In genomic region chr5:113358833-113359232, GRCm38 (mm10) we compare ENCODE assay signal across 16 mouse cellular contexts. TPM values are rescaled to one million over a fixed set of nuclear protein-coding genes. Genes with fewer than 3 reads are reported as not detected.
DNase-seq lines count a peak whose midpoint lies in the region; ATAC-seq and TF ChIP-seq lines count a peak whose summit lies in the region.
"Had no signal": no experiment of that assay in that cellular context is flagged by ENCODE, and none has a peak within 500 bp of the region (broad histone marks: within the 10 kb centered on the region; RNA-seq: fewer than 3 reads in every experiment).

No protein-coding gene starts in this region.

- no peak overlapping the region for H3K4me2 ChIP-seq in hindbrain, embryonic 16.5 days (ENCODE audit: low read length)
- H3K4me2 ChIP-seq in kidney, embryonic 16.5 days (replicated peaks; ENCODE audit: low read depth, low read length), result peak overlapping the region; percentile 21; the same call in 1 of the 2 replicates
- H3K4me2 ChIP-seq: liver, embryonic 15.5 days; midbrain, embryonic 11.5 days had no signal

- no peak overlapping the region for H3K4me3 ChIP-seq in hindbrain, embryonic 10.5 days
- H3K4me3 ChIP-seq in hindbrain, embryonic 16.5 days (ENCODE audit: low read length), result no peak overlapping the region
- H3K4me3 ChIP-seq in ES-Bruce4 (ENCODE audit: low read depth, low read length) (peak overlapping the region; percentile 26; the same call in 1 of the 2 replicates), ES-E14 (ENCODE audit: insufficient read depth in 1 of 2, low read depth in 1 of 2, low read length in 2 of 2, poor library complexity in 1 of 2, severe bottlenecking in 1 of 2) (peak overlapping the region; percentile 9 to 29; a peak in 2 of 4 replicates)
- no peak overlapping the region for H3K4me3 ChIP-seq in kidney, embryonic 16.5 days (ENCODE audit: low read length)
- H3K4me3 ChIP-seq: forebrain, embryonic 10.5 days; liver, embryonic 15.5 days had no signal

- TF ChIP-seq CTCF in ES-Bruce4 (IDR thresholded peaks at IDR 0.05; ENCODE audit: low read depth, low read length), result no peak

- H3K9me3 ChIP-seq in hindbrain, embryonic 10.5 days, result no peaks in the 10 kb centered on the region
- H3K9me3 ChIP-seq in hindbrain, embryonic 16.5 days (ENCODE audit: control insufficient read depth, low read length), result no peaks in the 10 kb centered on the region
- no peaks in the 10 kb centered on the region for H3K9me3 ChIP-seq in ES-Bruce4 (replicated peaks; ENCODE audit: control insufficient read depth, insufficient read depth, low read length, poor library complexity, severe bottlenecking)
- no peaks in the 10 kb centered on the region for H3K9me3 ChIP-seq in ES-E14 (ENCODE audit: control insufficient read depth, insufficient read depth, low read depth, low read length)
- no peaks in the 10 kb centered on the region for H3K9me3 ChIP-seq in kidney, embryonic 16.5 days (ENCODE audit: low read length)
- H3K9me3 ChIP-seq: forebrain, embryonic 10.5 days; liver, embryonic 15.5 days had no signal

- WGBS in hindbrain, embryonic 10.5 days, result 5% methylated on average over 11 of the region's 11 CpGs
- 7% methylated on average over 11 of the region's 11 CpGs for WGBS in hindbrain, embryonic 16.5 days
- WGBS in kidney, embryonic 16.5 days, result 3% methylated on average over 11 of the region's 11 CpGs

- no peaks in the 10 kb centered on the region for H3K36me3 ChIP-seq in hindbrain, embryonic 10.5 days
- H3K36me3 ChIP-seq in hindbrain, embryonic 16.5 days (ENCODE audit: control insufficient read depth, insufficient read depth, low read length), result no peaks in the 10 kb centered on the region
- H3K36me3 ChIP-seq in ES-Bruce4 (ENCODE audit: control insufficient read depth, insufficient read depth, low read length, poor library complexity, severe bottlenecking) (no peaks in the 10 kb centered on the region), ES-E14 (ENCODE audit: control insufficient read depth, insufficient read depth, low read length, poor library complexity, severe bottlenecking) (no peaks in the 10 kb centered on the region)
- H3K36me3 ChIP-seq in kidney, embryonic 16.5 days (ENCODE audit: insufficient read depth, low read length), result no peaks in the 10 kb centered on the region
- H3K36me3 ChIP-seq: forebrain, embryonic 10.5 days; liver, embryonic 15.5 days had no signal

- no peak for TF ChIP-seq POLR2A in ES-Bruce4 (IDR thresholded peaks at IDR 0.05; ENCODE audit: insufficient read depth, low read length)

- H3K27me3 ChIP-seq in hindbrain, embryonic 10.5 days (ENCODE audit: insufficient read depth, poor library complexity, severe bottlenecking), result peaks cover 60% of the 10 kb centered on the region
- H3K27me3 ChIP-seq in hindbrain, embryonic 16.5 days (replicated peaks; ENCODE audit: control insufficient read depth, insufficient read depth, low read length), result peaks cover 5% of the 10 kb centered on the region
- H3K27me3 ChIP-seq in ES-Bruce4 (ENCODE audit: control insufficient read depth, insufficient read depth, low read length, poor library complexity, severe bottlenecking), result no peaks in the 10 kb centered on the region
- H3K27me3 ChIP-seq in kidney, embryonic 16.5 days (ENCODE audit: insufficient read depth, low read length), result no peaks in the 10 kb centered on the region

- peak; percentile 99 for TF ChIP-seq EP300 in ES-Bruce4 (IDR thresholded peaks at IDR 0.05; ENCODE audit: insufficient read depth, low read depth, low read length)

- 0 out of 2 replicates have a peak overlapping the region, but pooled peaks have one; percentile 40 for H3K27ac ChIP-seq in hindbrain, embryonic 10.5 days
- no peak overlapping the region for H3K27ac ChIP-seq in hindbrain, embryonic 16.5 days (ENCODE audit: low read depth, low read length)
- H3K27ac ChIP-seq in ES-Bruce4 (ENCODE audit: insufficient read depth, low read length) (peak overlapping the region; percentile 36), ES-E14 (ENCODE audit: insufficient read depth, low read depth, low read length, poor library complexity, severe bottlenecking) (no peak overlapping the region; the same call in 1 of the 2 replicates)
- H3K27ac ChIP-seq in kidney, embryonic 16.5 days (ENCODE audit: low read length), result peak overlapping the region; percentile 36
- H3K27ac ChIP-seq: forebrain, embryonic 10.5 days; liver, embryonic 15.5 days had no signal

- H3K9ac ChIP-seq in hindbrain, embryonic 16.5 days (ENCODE audit: low read depth, low read length), result no peak overlapping the region
- H3K9ac ChIP-seq in ES-Bruce4 (ENCODE audit: low read depth, poor library complexity, severe bottlenecking) (no peak overlapping the region), ES-E14 (ENCODE audit: insufficient read depth, low read depth, low read length, poor library complexity, severe bottlenecking) (no peak overlapping the region)
- no peak overlapping the region for H3K9ac ChIP-seq in kidney, embryonic 16.5 days (replicated peaks; ENCODE audit: low read length)
- H3K9ac ChIP-seq: liver, embryonic 15.5 days had no signal

- peaks cover 32% of the 10 kb centered on the region for H3K4me1 ChIP-seq in hindbrain, embryonic 10.5 days (replicated peaks)
- H3K4me1 ChIP-seq in hindbrain, embryonic 16.5 days (ENCODE audit: control insufficient read depth, insufficient read depth, low read depth, low read length), result no peaks in the 10 kb centered on the region; the same call in 1 of the 2 replicates
- H3K4me1 ChIP-seq in ES-Bruce4 (ENCODE audit: control insufficient read depth, insufficient read depth, low read length) (peaks cover 2% of the 10 kb centered on the region), ES-E14 (ENCODE audit: control insufficient read depth in 2 of 2, insufficient read depth in 2 of 2, low read length in 2 of 2, poor library complexity in 1 of 2) (peaks cover 17 to 34% of the 10 kb centered on the region in 2 experiments; a peak in 3 of 4 replicates)
- H3K4me1 ChIP-seq in kidney, embryonic 16.5 days (ENCODE audit: insufficient read depth, low read length), result peaks cover 25% of the 10 kb centered on the region
- H3K4me1 ChIP-seq: liver, embryonic 15.5 days had no signal

- DNase-seq in hindbrain, embryonic 10.5 days (ENCODE audit: low spot score), result no peak
- DNase-seq in ES-E14 (ENCODE audit: low read depth, low spot score), result no peak
- no peak for DNase-seq in urinary bladder, adult 18-20 months (ENCODE audit: low spot score in 2 of 2)
- DNase-seq: gastrocnemius, postnatal 10 days; retina, postnatal 1 day; thymus, adult 2 months had no signal

- no peak for ATAC-seq in hindbrain, embryonic 16.5 days
- peak; percentile 78 for ATAC-seq in kidney, embryonic 16.5 days (ENCODE audit: low FRiP score, low TSS enrichment)
- ATAC-seq in erythroid progenitor cell, adult 5-6 weeks (replicated peaks; ENCODE audit: low FRiP score, poor library complexity, severe bottlenecking), result no peak

- in situ Hi-C loops in ES-E14 (cut with MboI; ENCODE audit: low sequenced_read_pairs in 2 of 2, unreplicated experiment in 2 of 2), result no loop called here

TF ChIP-seq in ES-E14, 5 proteins besides CTCF, POLR2A, EP300 and RAD21:
- TF ChIP-seq CHD2 (IDR thresholded peaks at IDR 0.05; ENCODE audit: low read depth, low read length) (no peak), HCFC1 (IDR thresholded peaks at IDR 0.05; ENCODE audit: borderline replicate concordance, insufficient read depth, low read length) (no peak), ZC3H11A (IDR thresholded peaks at IDR 0.05; ENCODE audit: borderline replicate concordance, low read depth, low read length) (no peak), ZNF384 (IDR thresholded peaks at IDR 0.05; ENCODE audit: low read depth, low read length) (no peak), MAFK (IDR thresholded peaks at IDR 0.05; ENCODE audit: insufficient read depth, low read depth, low read length) (no peak)

RNA-seq across cellular contexts. Expression of gene Aym1, which starts 1.7 kb away (rescaled TPM):
- polyA plus RNA-seq in hindbrain, embryonic 10.5 days (2016; fragmentation: Nextera tagmentation; extraction: Ambion mirVana), result not detected in 2 replicates
- polyA plus RNA-seq in hindbrain, embryonic 16.5 days (2015; fragmentation: Nextera tagmentation; extraction: Ambion mirVana), result not detected in 2 replicates
- not detected in 2 replicates for polyA plus RNA-seq in ES-Bruce4 (2011; ENCODE audit: insufficient read depth, insufficient read length, low read depth, missing spikeins)
- total RNA-seq in ES-E14 (2012; rRNA removed), result 1.3 TPM in 1 of 2 replicates, not detected in the other
- polyA plus RNA-seq in kidney, embryonic 16.5 days (2015; fragmentation: Nextera tagmentation; extraction: Ambion mirVana), result not detected in 2 replicates
- not detected in 2 replicates for total RNA-seq in erythroid progenitor cell, adult 5-6 weeks (2015; ENCODE audit: low replicate concordance)
- total RNA-seq in erythroid progenitor cell, adult 5-6 weeks (2017; ENCODE audit: low replicate concordance), result not detected in 2 replicates
- total RNA-seq: common myeloid progenitor, adult 5-6 weeks; gastrocnemius, postnatal 10 days; heart, postnatal 14 days; left cerebral cortex, postnatal 14 days had no signal
- polyA plus RNA-seq: forebrain, embryonic 10.5 days; liver, embryonic 15.5 days; midbrain, embryonic 11.5 days; thymus, adult 2 months had no signal

RNA-seq across cellular contexts. Expression of gene Sgsm1, which starts 48.2 kb away (rescaled TPM):
- 16.6 and 17.5 TPM in 2 replicates for polyA plus RNA-seq in hindbrain, embryonic 10.5 days (2016; fragmentation: Nextera tagmentation; extraction: Ambion mirVana)
- 19.4 and 23.0 TPM in 2 replicates for polyA plus RNA-seq in hindbrain, embryonic 16.5 days (2015; fragmentation: Nextera tagmentation; extraction: Ambion mirVana)
- polyA plus RNA-seq in ES-Bruce4 (2011; ENCODE audit: insufficient read depth, insufficient read length, low read depth, missing spikeins), result 11.7 and 12.6 TPM in 2 replicates
- total RNA-seq in ES-E14 (2012; rRNA removed), result 7.1 and 11.6 TPM in 2 replicates
- 6.1 and 8.1 TPM in 2 replicates for polyA plus RNA-seq in kidney, embryonic 16.5 days (2015; fragmentation: Nextera tagmentation; extraction: Ambion mirVana)
- total RNA-seq in erythroid progenitor cell, adult 5-6 weeks (2015; ENCODE audit: low replicate concordance), result 0.36 TPM in 1 of 2 replicates, not detected in the other
- not detected in 2 replicates for total RNA-seq in erythroid progenitor cell, adult 5-6 weeks (2017; ENCODE audit: low replicate concordance)

Comparison
In these comparisons a context has a peak if more than half of its experiments do, and no peak if none do; other contexts are left out.
1. H3K27ac ChIP-seq: peak in hindbrain, embryonic 10.5 days (single experiment), ES-Bruce4 (single experiment) and kidney, embryonic 16.5 days (single experiment); none in hindbrain, embryonic 16.5 days (single experiment) and ES-E14 (single experiment).
2. H3K4me3 ChIP-seq: peak in ES-Bruce4 (single experiment) and ES-E14 (2 of 2); none in hindbrain, embryonic 10.5 days (single experiment), hindbrain, embryonic 16.5 days (single experiment) and kidney, embryonic 16.5 days (single experiment).